Mouse (Mus musculus): ENCODE measurements around the gene Adora2a.

DNA sequence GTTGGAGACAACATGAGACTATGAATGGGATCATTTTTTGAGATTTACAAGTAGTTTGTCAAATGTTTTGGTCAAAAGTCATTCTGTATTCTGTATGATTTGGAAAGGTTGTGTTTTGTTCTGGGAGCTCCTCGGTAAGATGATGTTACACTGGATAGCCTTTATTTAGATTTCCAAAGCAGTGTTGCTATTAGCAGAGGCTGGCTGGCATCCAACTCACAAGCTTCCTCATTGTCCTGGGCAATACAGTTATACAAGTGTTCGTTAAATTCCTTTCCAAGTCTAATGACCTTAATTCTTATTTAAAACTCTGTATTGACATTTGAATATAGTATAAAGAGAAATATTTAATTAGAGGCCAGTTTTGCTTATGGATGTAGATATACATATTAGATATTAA lies 28.6 kb downstream of the Adora2a start:
- TF ChIP-seq MYOD1 (IDR thresholded peaks at IDR 0.05; ENCODE audit: control insufficient read depth in 1 of 3, insufficient read length in 2 of 3, low read depth in 2 of 3), result no peak
- TF ChIP-seq POLR2A (IDR thresholded peaks at IDR 0.05; ENCODE audit: insufficient read length, low read depth), result no peak

Data from myocyte (in vitro differentiated cells).